Mouse (Mus musculus) liver, postnatal 0 days (tissue): Measurements from ENCODE around the gene Cnnm1. TPM values are rescaled to one million over a fixed set of nuclear protein-coding genes. Genes with fewer than 3 reads are reported as not detected.
"Not testable (repeated sequence)": the region's sequence is repeated elsewhere in the genome, so short reads cannot be mapped to it uniquely, and the experiment has no call there.

ENCODE experiments used
- ATAC-seq: fragments of 200-750 bp; cut with Nextera tagmentation; 2 replicates; pipeline ENCODE4 v1.8.0; 2017; ENCODE audit warnings: mild to moderate bottlenecking, moderate library complexity
- DNase-seq: peaks from one replicate; pipeline ENCODE4 v3.0.0-alpha.2; 2016
- H3K27ac ChIP-seq: fragments of 300-500 bp; sonication (generic); 2 replicates; pipeline ENCODE4 v1.5.1; 2014; ENCODE audit warnings: antibody characterized with exemption, moderate library complexity, mild to moderate bottlenecking, low read depth
- H3K27me3 ChIP-seq: fragments of 300-500 bp; sonication (generic); 2 replicates; pipeline ENCODE4 v1.6.1; 2014; ENCODE audit warnings: low read length, control low read depth, mixed read lengths; ENCODE audit not compliant: insufficient read depth
- H3K36me3 ChIP-seq: fragments of 300-500 bp; sonication (generic); replicated peaks from 2 replicates; pipeline ENCODE4 v1.6.1; 2014; ENCODE audit warnings: mild to moderate bottlenecking, control low read depth, low read length, moderate library complexity, mixed read lengths; ENCODE audit not compliant: insufficient read depth
- H3K4me1 ChIP-seq: fragments of 300-500 bp; sonication (generic); 2 replicates; pipeline ENCODE4 v1.6.1; 2014; ENCODE audit warnings: antibody characterized with exemption, mild to moderate bottlenecking, control low read depth; ENCODE audit not compliant: insufficient read depth
- H3K4me2 ChIP-seq: fragments of 300-500 bp; sonication (generic); 2 replicates; pipeline ENCODE4 v1.6.1; 2014; ENCODE audit warnings: low read depth, mild to moderate bottlenecking, low read length, moderate library complexity, mixed read lengths
- H3K4me3 ChIP-seq: fragments of 300-500 bp; sonication (generic); 2 replicates; pipeline ENCODE4 v1.5.1; 2014; ENCODE audit warnings: low read depth, low read length
- H3K9ac ChIP-seq: fragments of 300-500 bp; sonication (generic); replicated peaks from 2 replicates; pipeline ENCODE4 v1.6.1; 2014; ENCODE audit warnings: mild to moderate bottlenecking, moderate library complexity
- H3K9me3 ChIP-seq: fragments of 300-500 bp; sonication (generic); 2 replicates; pipeline ENCODE4 v1.6.1; 2016; ENCODE audit warnings: mild to moderate bottlenecking, control low read depth, low read length, mixed read lengths
- CTCF ChIP-seq: sonication (generic); IDR thresholded peaks from 2 replicates; pipeline ENCODE4 v1.5.1; 2016; ENCODE audit warnings: antibody characterized with exemption, low read depth
- EP300 ChIP-seq: IDR thresholded peaks from 2 replicates; pipeline ENCODE4 v1.6.1; 2016; ENCODE audit warnings: antibody characterized with exemption, low read depth, mild to moderate bottlenecking
- WGBS: fragments of 180-500 bp; shearing (Covaris S2); extraction: QIAGEN DNeasy Blood & Tissue Kit; methylation state at CpG from one replicate; pipeline ENCODE4 v1.1.7; 2014; ENCODE audit not compliant: insufficient replicate concordance; 5-methylcytosine and 5-hydroxymethylcytosine counted together
- polyA plus RNA-seq: library from polyadenylated mRNA; unstranded; fragments of >200 nt; fragmentation: Nextera tagmentation; extraction: Ambion mirVana; gene quantifications from 2 replicates; pipeline ENCODE4 v1.2.1, GENCODE M21; 2015

Cnnm1 gene
- polyA plus RNA-seq, 1 experiment from 2014 or later: 0.21 TPM

DNA sequence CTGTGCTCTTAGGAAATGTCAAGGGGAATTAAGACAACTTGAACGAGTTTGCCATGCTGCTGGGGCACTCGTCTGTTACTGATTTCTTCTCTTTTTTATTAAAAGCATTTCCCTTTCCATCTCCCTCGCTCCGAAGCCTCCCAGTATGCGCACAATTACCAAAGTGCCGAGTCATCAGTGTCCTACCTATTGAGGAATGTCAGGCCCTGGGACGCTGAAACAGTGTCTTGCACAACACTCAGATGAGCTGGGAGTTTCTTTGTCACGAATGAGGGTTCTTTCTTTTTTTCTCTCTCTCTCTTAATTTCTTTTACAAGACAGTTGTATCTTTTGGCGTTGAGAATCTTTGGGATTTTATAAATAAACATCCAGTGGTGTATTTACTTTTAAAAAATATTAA is 40.3 kb downstream of the Cnnm1 start:
- ATAC-seq (no peak), DNase-seq (no peak)
- no peaks in the 10 kb centered on the region for H3K36me3 ChIP-seq
- no peak overlapping the region for H3K4me2 ChIP-seq
- 58% methylated on average over 9 of the region's 9 CpGs for WGBS
- H3K4me3 ChIP-seq: no peak overlapping the region
- no peak overlapping the region for H3K27ac ChIP-seq
- H3K9ac ChIP-seq: no peak overlapping the region
- H3K4me1 ChIP-seq: no peaks in the 10 kb centered on the region
- no peaks in the 10 kb centered on the region for H3K9me3 ChIP-seq
- H3K27me3 ChIP-seq: no peaks in the 10 kb centered on the region
- TF ChIP-seq EP300 (no peak), CTCF (no peak)

DNA sequence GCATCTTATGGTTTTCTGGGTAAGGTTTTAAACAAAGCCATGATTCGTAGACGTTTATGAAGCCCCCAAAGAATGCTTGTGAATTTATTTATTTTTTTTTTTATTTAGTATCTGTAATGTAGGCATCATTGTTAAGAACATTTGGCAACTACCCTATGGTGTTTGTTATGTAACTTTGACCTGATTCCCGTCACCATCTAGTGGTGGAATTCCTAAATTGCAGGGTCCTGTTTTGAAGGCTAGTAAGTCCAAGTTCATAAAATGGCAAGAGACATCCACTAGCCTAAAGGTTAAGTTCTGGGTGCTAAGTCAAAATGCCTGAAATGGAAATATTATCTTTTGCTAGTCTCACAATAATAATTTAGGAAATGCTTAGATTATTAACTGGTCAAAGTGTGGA is 47.2 kb downstream of the Cnnm1 start:
- Histone ChIP-seq H3K27ac (no peak overlapping the region), H3K4me1 (no peaks in the 10 kb centered on the region), H3K36me3 (no peaks in the 10 kb centered on the region), H3K9me3 (no peaks in the 10 kb centered on the region), H3K9ac (no peak overlapping the region), H3K27me3 (no peaks in the 10 kb centered on the region), H3K4me3 (no peak overlapping the region), H3K4me2 (no peak overlapping the region)
- DNase-seq: no peak
- WGBS: 36% methylated on average over 3 of the region's 3 CpGs
- ATAC-seq: no peak
- TF ChIP-seq EP300 (no peak), CTCF (peak; percentile 69)

DNA sequence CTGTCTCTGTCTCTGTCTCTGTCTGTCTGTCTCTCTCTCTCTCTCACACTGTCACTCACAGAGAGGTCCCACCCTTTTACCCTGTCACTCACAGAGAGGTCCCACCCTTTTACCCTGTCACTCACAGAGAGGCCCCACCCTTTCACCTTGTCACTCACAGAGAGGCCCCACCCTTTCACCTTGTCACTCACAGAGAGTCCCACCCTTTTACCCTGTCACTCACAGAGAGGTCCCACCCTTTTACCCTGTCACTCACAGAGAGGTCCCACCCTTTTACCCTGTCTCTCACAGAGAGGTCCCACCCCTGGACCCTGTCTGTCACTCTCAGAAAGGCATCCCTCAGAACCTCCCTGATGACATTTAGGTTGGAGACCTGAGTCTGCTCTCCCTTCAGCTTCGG is 53.1 kb downstream of the Cnnm1 start:
- not testable (repeated sequence) for H3K36me3 ChIP-seq, H3K4me2 ChIP-seq, H3K4me1 ChIP-seq, H3K9ac ChIP-seq, H3K4me3 ChIP-seq, ATAC-seq, H3K27ac ChIP-seq, DNase-seq, H3K27me3 ChIP-seq, H3K9me3 ChIP-seq
- 71% methylated on average over 1 of the region's 1 CpGs for WGBS

DNA sequence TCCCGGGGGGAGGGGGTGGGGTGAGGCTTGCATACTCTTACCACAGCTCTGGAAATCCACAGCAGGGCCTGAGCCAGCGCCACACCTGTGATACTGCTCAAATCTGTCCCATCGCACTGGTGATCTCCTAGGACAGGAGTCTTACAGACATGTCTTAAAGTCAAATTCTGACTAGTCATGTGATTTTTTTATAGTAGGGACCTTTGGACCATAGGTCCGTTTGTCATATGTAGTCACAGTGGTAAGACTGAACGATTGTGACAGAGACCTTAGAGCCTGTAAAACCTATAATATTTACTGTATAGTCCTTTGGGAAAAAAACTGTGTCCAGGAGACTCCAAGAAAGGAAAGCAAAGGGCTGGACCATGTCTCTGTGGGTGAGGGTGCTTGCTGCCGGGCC is 53.6 kb downstream of the Cnnm1 start:
- no peak overlapping the region for H3K27ac ChIP-seq
- H3K4me3 ChIP-seq: no peak overlapping the region
- TF ChIP-seq EP300: no peak
- no peak for TF ChIP-seq CTCF
- H3K9me3 ChIP-seq: no peaks in the 10 kb centered on the region
- H3K4me1 ChIP-seq: peaks cover 7% of the 10 kb centered on the region
- 0 out of 2 replicates have a peak, but pooled peaks cover 5% of the 10 kb centered on the region for H3K27me3 ChIP-seq
- 0 out of 2 replicates have a peak, but pooled peaks cover 2% of the 10 kb centered on the region for H3K36me3 ChIP-seq
- H3K9ac ChIP-seq: no peak overlapping the region
- ATAC-seq: no peak
- no peak for DNase-seq
- WGBS: 74% methylated on average over 6 of the region's 6 CpGs
- no peak overlapping the region for H3K4me2 ChIP-seq

DNA sequence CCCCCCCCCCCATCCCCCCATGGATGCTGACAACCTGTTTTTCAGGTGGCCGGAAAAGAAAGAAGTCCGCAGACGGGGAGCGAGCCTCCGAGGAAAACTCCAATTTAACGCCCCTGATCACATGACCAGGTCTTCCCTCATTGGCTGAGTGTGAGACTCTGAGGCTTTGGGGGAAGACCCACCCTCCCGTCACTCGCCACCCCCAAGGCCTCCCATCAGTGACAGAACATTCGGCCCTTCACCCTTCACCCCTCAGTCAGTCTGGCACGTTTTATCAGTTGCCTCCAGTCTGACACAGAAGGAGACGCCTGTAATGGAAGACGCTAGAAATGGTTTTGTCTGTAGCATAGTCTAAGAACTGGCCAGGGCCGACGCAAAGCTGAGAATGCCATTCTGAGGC is 54.7 kb downstream of the Cnnm1 start:
- DNase-seq: no peak
- Histone ChIP-seq H3K4me3 (no peak overlapping the region), H3K4me1 (peaks cover 7% of the 10 kb centered on the region), H3K9me3 (no peaks in the 10 kb centered on the region), H3K27me3 (0 out of 2 replicates have a peak, but pooled peaks cover 5% of the 10 kb centered on the region), H3K36me3 (peaks cover 11% of the 10 kb centered on the region), H3K27ac (0 out of 2 replicates have a peak overlapping the region, but pooled peaks have one; percentile 32), H3K9ac (no peak overlapping the region), H3K4me2 (peak overlapping the region; percentile 54)
- ATAC-seq: peak; percentile 13; the same call in 1 of the 2 replicates
- TF ChIP-seq EP300 (no peak), CTCF (no peak)
- WGBS: 11% methylated on average over 14 of the region's 14 CpGs

DNA sequence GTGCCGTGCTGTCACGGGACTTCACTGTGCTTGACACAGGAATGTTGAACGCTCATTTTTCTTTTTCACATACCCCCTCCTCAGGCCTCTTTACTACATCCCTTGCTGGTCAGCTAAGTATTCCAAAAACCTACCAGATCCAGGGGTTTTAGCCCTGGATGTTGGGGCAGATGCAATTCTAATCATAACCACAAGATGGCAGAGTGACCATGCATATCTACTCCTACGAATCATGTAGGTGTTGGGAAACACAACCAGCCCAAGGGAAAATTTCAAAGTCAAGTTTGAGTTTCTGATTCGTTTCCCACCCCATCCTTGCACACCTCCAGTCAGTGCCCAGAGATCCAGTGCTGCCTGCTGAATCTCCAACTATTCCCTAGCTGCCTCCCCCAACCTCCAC is 55.6 kb downstream of the Cnnm1 start:
- Histone ChIP-seq H3K36me3 (peaks cover 20% of the 10 kb centered on the region), H3K4me2 (peak overlapping the region; percentile 54), H3K27ac (0 out of 2 replicates have a peak overlapping the region, but pooled peaks have one; percentile 8), H3K9me3 (no peaks in the 10 kb centered on the region), H3K4me3 (no peak overlapping the region), H3K27me3 (0 out of 2 replicates have a peak, but pooled peaks cover 5% of the 10 kb centered on the region), H3K4me1 (peaks cover 7% of the 10 kb centered on the region), H3K9ac (no peak overlapping the region)
- ATAC-seq (0 out of 2 replicates have a peak, but pooled peaks have one; percentile 2), DNase-seq (peak; percentile 56)
- TF ChIP-seq CTCF (peak; percentile 93), EP300 (no peak)
- WGBS: 21% methylated on average over 5 of the region's 5 CpGs

DNA sequence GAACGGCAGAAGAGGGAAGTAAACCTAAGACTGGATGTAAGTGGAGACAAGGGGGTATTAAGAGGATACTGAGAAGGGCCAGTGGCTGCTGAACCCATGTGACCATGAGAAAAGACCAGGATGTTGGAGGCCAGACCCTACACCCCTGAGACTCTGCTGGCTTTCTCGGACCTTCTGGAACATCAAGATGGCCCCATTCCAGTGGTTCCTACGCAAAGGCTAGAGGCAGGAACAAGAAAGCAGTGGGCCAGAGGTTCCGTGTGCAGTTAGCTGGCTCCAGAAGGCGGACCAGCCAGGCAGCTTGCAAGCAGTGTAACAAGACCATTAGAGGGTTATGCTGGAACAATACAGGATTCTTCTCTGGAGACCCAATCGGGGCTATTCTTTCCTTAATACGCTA is 57.2 kb downstream of the Cnnm1 start:
- H3K4me3 ChIP-seq: no peak overlapping the region
- peaks cover 32% of the 10 kb centered on the region for H3K36me3 ChIP-seq
- WGBS: 78% methylated on average over 7 of the region's 7 CpGs
- DNase-seq (no peak), ATAC-seq (peak; percentile 13)
- H3K4me1 ChIP-seq: peaks cover 7% of the 10 kb centered on the region
- H3K9me3 ChIP-seq: no peaks in the 10 kb centered on the region
- no peak overlapping the region for H3K9ac ChIP-seq
- no peak overlapping the region for H3K27ac ChIP-seq
- no peak overlapping the region for H3K4me2 ChIP-seq
- no peak for TF ChIP-seq EP300
- TF ChIP-seq CTCF: no peak
- 0 out of 2 replicates have a peak, but pooled peaks cover 5% of the 10 kb centered on the region for H3K27me3 ChIP-seq
